Mouse (Mus musculus): ENCODE results near the gene Tpx2. TPM values are rescaled to one million over a fixed set of nuclear protein-coding genes. Genes with fewer than 3 reads are reported as not detected.

Gene Tpx2
- polyA plus RNA-seq, 1 experiment from 2014 or later: 25.8 TPM

DNA sequence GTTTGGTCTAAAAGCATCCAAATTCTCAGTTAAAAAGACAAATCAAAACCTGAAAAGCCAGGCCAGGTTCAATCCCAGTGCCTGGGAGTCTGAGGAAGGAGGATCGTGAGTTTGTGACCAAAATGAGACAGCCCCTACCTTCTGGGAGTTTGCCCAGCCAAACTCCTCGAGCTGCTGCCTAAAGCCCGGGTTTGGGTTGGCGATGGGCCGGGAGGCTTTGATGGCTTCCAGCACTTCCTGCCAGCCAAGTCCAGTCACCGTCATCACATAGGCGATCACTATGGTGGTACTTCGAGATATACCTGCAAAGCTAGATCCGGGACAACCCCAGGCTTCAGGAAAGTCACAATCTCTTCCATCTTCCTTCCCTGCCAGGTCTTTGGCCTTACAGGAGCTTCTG, 96.2 kb downstream of the Tpx2 start:
- H3K4me3 ChIP-seq (ENCODE audit: low read depth, low read length): no peak overlapping the region
- no peak overlapping the region for H3K4me2 ChIP-seq (ENCODE audit: low read depth, low read length)
- no peaks in the 10 kb centered on the region for H3K9me3 ChIP-seq (ENCODE audit: low read length)
- H3K36me3 ChIP-seq (replicated peaks; ENCODE audit: insufficient read depth, low read length): no peaks in the 10 kb centered on the region
- H3K9ac ChIP-seq (replicated peaks): no peak overlapping the region
- no peaks in the 10 kb centered on the region for H3K4me1 ChIP-seq (ENCODE audit: insufficient read depth)
- WGBS (ENCODE audit: insufficient replicate concordance): 40% methylated on average over 9 of the region's 9 CpGs
- DNase-seq (no peak), ATAC-seq (no peak)
- no peak overlapping the region for H3K27ac ChIP-seq (ENCODE audit: low read depth)
- no peak for TF ChIP-seq CTCF (IDR thresholded peaks at IDR 0.05; ENCODE audit: low read depth)
- peaks cover 59% of the 10 kb centered on the region for H3K27me3 ChIP-seq (ENCODE audit: insufficient read depth, low read length)

Small RNAs within 50 kb of the gene (microRNA-seq; reads per million reads assigned to microRNA genes)
- 1.6 reads per million for gene Mir5622

Other genes with a start within 250 kb of the Tpx2 start
- not detected in 2 replicates for gene Defb45, start 248.6 kb upstream of the Tpx2 start, polyA plus RNA-seq (2015; fragmentation: Nextera tagmentation; extraction: Ambion mirVana)
- not detected in 2 replicates for gene Defb36, start 243.6 kb upstream of the Tpx2 start, polyA plus RNA-seq (2015; fragmentation: Nextera tagmentation; extraction: Ambion mirVana)
- 0.49 TPM in 1 of 2 replicates, not detected in the other for gene Defb25, start 224.9 kb upstream of the Tpx2 start, polyA plus RNA-seq (2015; fragmentation: Nextera tagmentation; extraction: Ambion mirVana)
- gene Rem1, start 221.0 kb upstream of the Tpx2 start, polyA plus RNA-seq (2015; fragmentation: Nextera tagmentation; extraction: Ambion mirVana): 0.81 and 1.6 TPM in 2 replicates
- 61.0 and 63.8 TPM in 2 replicates for gene H13, start 178.5 kb upstream of the Tpx2 start, polyA plus RNA-seq (2015; fragmentation: Nextera tagmentation; extraction: Ambion mirVana)
- 12.8 TPM in 2 replicates for gene Mcts2, start 160.9 kb upstream of the Tpx2 start, polyA plus RNA-seq (2015; fragmentation: Nextera tagmentation; extraction: Ambion mirVana)
- gene Id1, start 111.7 kb upstream of the Tpx2 start, polyA plus RNA-seq (2015; fragmentation: Nextera tagmentation; extraction: Ambion mirVana): 39.7 and 40.4 TPM in 2 replicates
- 0.56 and 1.0 TPM in 2 replicates for gene Cox4i2, start 93.8 kb upstream of the Tpx2 start, polyA plus RNA-seq (2015; fragmentation: Nextera tagmentation; extraction: Ambion mirVana)
- 84.2 and 84.4 TPM in 2 replicates for gene Bcl2l1, start 16.2 kb upstream of the Tpx2 start, polyA plus RNA-seq (2015; fragmentation: Nextera tagmentation; extraction: Ambion mirVana)
- gene Mylk2, start 63.4 kb downstream of the Tpx2 start, polyA plus RNA-seq (2015; fragmentation: Nextera tagmentation; extraction: Ambion mirVana): 0.25 TPM in 1 of 2 replicates, not detected in the other
- 0.50 and 0.74 TPM in 2 replicates for gene Foxs1, start 85.2 kb downstream of the Tpx2 start, polyA plus RNA-seq (2015; fragmentation: Nextera tagmentation; extraction: Ambion mirVana)
- not detected in 2 replicates for gene Dusp15, start 103.7 kb downstream of the Tpx2 start, polyA plus RNA-seq (2015; fragmentation: Nextera tagmentation; extraction: Ambion mirVana)
- 0.18 and 0.31 TPM in 2 replicates for gene Ttll9, start 114.5 kb downstream of the Tpx2 start, polyA plus RNA-seq (2015; fragmentation: Nextera tagmentation; extraction: Ambion mirVana)
- 26.0 and 26.2 TPM in 2 replicates for gene Pdrg1, start 167.5 kb downstream of the Tpx2 start, polyA plus RNA-seq (2015; fragmentation: Nextera tagmentation; extraction: Ambion mirVana)
- gene Xkr7, start 183.9 kb downstream of the Tpx2 start, polyA plus RNA-seq (2015; fragmentation: Nextera tagmentation; extraction: Ambion mirVana): not detected in 2 replicates
- gene Ccm2l, start 218.0 kb downstream of the Tpx2 start, polyA plus RNA-seq (2015; fragmentation: Nextera tagmentation; extraction: Ambion mirVana): 0.89 and 1.1 TPM in 2 replicates

All from liver, postnatal 0 days (tissue).